Mouse (Mus musculus) heart, postnatal 0 days (tissue): ENCODE data around the gene Anxa5.

Experiments used
- CTCF ChIP-seq: IDR thresholded peaks from 2 replicates; pipeline ENCODE4 v1.5.1; 2016; ENCODE audit warnings: antibody characterized with exemption, control low read depth, low read depth
- EP300 ChIP-seq: IDR thresholded peaks from 2 replicates; pipeline ENCODE4 v1.6.1; 2016; ENCODE audit warnings: antibody characterized with exemption, low read depth

- TF ChIP-seq CTCF (no peak), EP300 (no peak)
Observed at GRCm38 (mm10) chr3:36427386-36427785, 48.3 kb downstream of the Anxa5 start.
